Mouse (Mus musculus): ENCODE results near the gene Pepd.

Gene Pepd

GRCm38 (mm10) chr7:34983702-34984475 lies 71.7 kb downstream of the Pepd start:
- DNase-seq (ENCODE audit: low spot score in 2 of 2) = no peak

- no peak for DNase-seq (ENCODE audit: low spot score in 2 of 2)
These were observed 72.5 kb downstream of the Pepd start for GRCm38 (mm10) chr7:34984526-34985133.

- no peak for DNase-seq (ENCODE audit: low spot score in 2 of 2)
These were observed 73.0 kb downstream of the Pepd start for GRCm38 (mm10) chr7:34985216-34985615.

- no peak for DNase-seq (ENCODE audit: low spot score in 2 of 2)
These were observed 73.5 kb downstream of the Pepd start for GRCm38 (mm10) chr7:34985646-34986045.

GRCm38 (mm10) chr7:34986575-34987150 lies 74.5 kb downstream of the Pepd start:
- DNase-seq (ENCODE audit: low spot score in 2 of 2) = no peak

GRCm38 (mm10) chr7:34987258-34987657 lies 75.1 kb downstream of the Pepd start:
- no peak for DNase-seq (ENCODE audit: low spot score in 2 of 2)

GRCm38 (mm10) chr7:34988488-34988887 lies 76.3 kb downstream of the Pepd start:
- DNase-seq (ENCODE audit: low spot score in 2 of 2) = peak in 1 of 2 experiments; percentile 40

- no peak for DNase-seq (ENCODE audit: low spot score in 2 of 2)
These were observed 79.6 kb downstream of the Pepd start for GRCm38 (mm10) chr7:34991731-34992246.

- DNase-seq (ENCODE audit: low spot score in 2 of 2) = no peak
These were observed 80.6 kb downstream of the Pepd start for GRCm38 (mm10) chr7:34992766-34993165.

GRCm38 (mm10) chr7:34995872-34996662 lies 83.9 kb downstream of the Pepd start:
- DNase-seq (ENCODE audit: low spot score in 2 of 2) = no peak

GRCm38 (mm10) chr7:35000839-35001238 lies 88.7 kb downstream of the Pepd start:
- peak; percentile 38 to 47 for DNase-seq (ENCODE audit: low spot score in 2 of 2)

GRCm38 (mm10) chr7:35003171-35003737 lies 91.1 kb downstream of the Pepd start:
- DNase-seq (ENCODE audit: low spot score in 2 of 2) = no peak

- DNase-seq (ENCODE audit: low spot score in 2 of 2) = no peak
These were observed 94.5 kb downstream of the Pepd start for GRCm38 (mm10) chr7:35006661-35007060.

- no peak for DNase-seq (ENCODE audit: low spot score in 2 of 2)
These were observed 101.0 kb downstream of the Pepd start for GRCm38 (mm10) chr7:35013228-35013627.

- no peak for DNase-seq (ENCODE audit: low spot score in 2 of 2)
These were observed 103.1 kb downstream of the Pepd start for GRCm38 (mm10) chr7:35015252-35015651.

GRCm38 (mm10) chr7:35021365-35021764 lies 109.2 kb downstream of the Pepd start:
- peak in 1 of 2 experiments; percentile 41 for DNase-seq (ENCODE audit: low spot score in 2 of 2)

- no peak for DNase-seq (ENCODE audit: low spot score in 2 of 2)
These were observed 111.1 kb downstream of the Pepd start for GRCm38 (mm10) chr7:35023251-35023650.

- no peak for DNase-seq (ENCODE audit: low spot score in 2 of 2)
These were observed 112.2 kb downstream of the Pepd start for GRCm38 (mm10) chr7:35024426-35024825.

- peak; percentile 70 to 83 for DNase-seq (ENCODE audit: low spot score in 2 of 2)
These were observed 113.5 kb downstream of the Pepd start for GRCm38 (mm10) chr7:35025409-35026275.

- no peak for DNase-seq (ENCODE audit: low spot score in 2 of 2)
These were observed 114.1 kb downstream of the Pepd start for GRCm38 (mm10) chr7:35026276-35026630.

All from right cerebral cortex, postnatal 10 days (tissue).